Mouse (Mus musculus) stomach, embryonic 16.5 days (tissue): ENCODE results near the gene Tmem182. TPM values are rescaled to one million over a fixed set of nuclear protein-coding genes. Genes with fewer than 3 reads are reported as not detected.

ENCODE experiments used
- ATAC-seq: fragments of 200-750 bp; cut with Nextera tagmentation; 2 replicates; pipeline ENCODE4 v1.8.0; 2017; ENCODE audit warnings: moderate number of reproducible peaks, moderate TSS enrichment; ENCODE audit not compliant: insufficient read depth, low FRiP score
- H3K27ac ChIP-seq: fragments of 300-500 bp; sonication (generic); 2 replicates; pipeline ENCODE4 v1.5.1; 2014; ENCODE audit warnings: low read length
- H3K27me3 ChIP-seq: fragments of 300-500 bp; sonication (generic); 2 replicates; pipeline ENCODE4 v1.6.1; 2014; ENCODE audit warnings: low read length, control low read depth, mixed read lengths; ENCODE audit not compliant: control insufficient read depth, insufficient read depth
- H3K36me3 ChIP-seq: fragments of 300-500 bp; sonication (generic); 2 replicates; pipeline ENCODE4 v1.6.1; 2014; ENCODE audit warnings: low read length; ENCODE audit not compliant: control insufficient read depth, insufficient read depth
- H3K4me1 ChIP-seq: fragments of 300-500 bp; sonication (generic); 2 replicates; pipeline ENCODE4 v1.6.1; 2014; ENCODE audit warnings: low read length, control low read depth, mixed read lengths; ENCODE audit not compliant: control insufficient read depth, insufficient read depth
- H3K4me2 ChIP-seq: fragments of 300-500 bp; sonication (generic); 2 replicates; pipeline ENCODE4 v1.6.1; 2014; ENCODE audit warnings: low read depth, low read length, mixed read lengths
- H3K4me3 ChIP-seq: fragments of 300-500 bp; sonication (generic); replicated peaks from 2 replicates; pipeline ENCODE4 v1.5.1; 2014; ENCODE audit warnings: mild to moderate bottlenecking, low read length
- H3K9ac ChIP-seq: fragments of 300-500 bp; sonication (generic); 2 replicates; pipeline ENCODE4 v1.6.1; 2014; ENCODE audit warnings: low read length
- H3K9me3 ChIP-seq: fragments of 300-500 bp; sonication (generic); replicated peaks from 2 replicates; pipeline ENCODE4 v1.6.1; 2016; ENCODE audit warnings: low read length, control low read depth; ENCODE audit not compliant: control insufficient read depth
- WGBS: fragments of 180-500 bp; shearing (Covaris S2); extraction: QIAGEN DNeasy Blood & Tissue Kit; methylation state at CpG from one replicate; pipeline ENCODE4 v1.1.7; 2014; 5-methylcytosine and 5-hydroxymethylcytosine counted together
- polyA plus RNA-seq: library from polyadenylated mRNA; unstranded; fragments of >200 nt; fragmentation: Nextera tagmentation; extraction: Ambion mirVana; gene quantifications from 2 replicates; pipeline ENCODE4 v1.2.1, GENCODE M21; 2015

The Tmem182 gene
- polyA plus RNA-seq, 1 experiment from 2014 or later: 4.3 TPM

GRCm38 (mm10) chr1:40790324-40791141 is 14.9 kb upstream of the Tmem182 start, which contains the start of gene Mfsd9:
Gene Mfsd9, minus strand, starts transcription at chr1:40790687.
- Histone ChIP-seq H3K9me3 (no peaks in the 10 kb centered on the region), H3K4me1 (no peaks in the 10 kb centered on the region), H3K4me3 (peak within 1 kb of the TSS; percentile 59), H3K4me2 (peak within 1 kb of the TSS; percentile 75), H3K27ac (no peak within 1 kb of the TSS), H3K36me3 (no peaks in the 10 kb centered on the region), H3K27me3 (no peaks in the 10 kb centered on the region), H3K9ac (peak within 1 kb of the TSS; percentile 74)
- peak; percentile 93 for ATAC-seq
- 5% methylated on average over 38 of the region's 38 CpGs for WGBS

- Histone ChIP-seq H3K9ac (no peak overlapping the region), H3K4me3 (no peak overlapping the region), H3K36me3 (no peaks in the 10 kb centered on the region), H3K4me2 (no peak overlapping the region), H3K4me1 (no peaks in the 10 kb centered on the region), H3K27ac (no peak overlapping the region), H3K9me3 (no peaks in the 10 kb centered on the region), H3K27me3 (no peaks in the 10 kb centered on the region)
- ATAC-seq: no peak
- 87% methylated on average over 1 of the region's 1 CpGs for WGBS
Measured at GRCm38 (mm10) chr1:40795508-40795907, 9.9 kb upstream of the Tmem182 start.

GRCm38 (mm10) chr1:40797348-40797747 is 8.1 kb upstream of the Tmem182 start:
- no peak overlapping the region for H3K4me2 ChIP-seq
- no peak overlapping the region for H3K4me3 ChIP-seq
- no peaks in the 10 kb centered on the region for H3K4me1 ChIP-seq
- H3K27me3 ChIP-seq: no peaks in the 10 kb centered on the region
- WGBS: 13% methylated on average over 5 of the region's 5 CpGs
- H3K9me3 ChIP-seq: no peaks in the 10 kb centered on the region
- H3K27ac ChIP-seq: no peak overlapping the region
- ATAC-seq: no peak
- no peak overlapping the region for H3K9ac ChIP-seq
- no peaks in the 10 kb centered on the region for H3K36me3 ChIP-seq

- no peak overlapping the region for H3K27ac ChIP-seq
- H3K9ac ChIP-seq: no peak overlapping the region
- no peaks in the 10 kb centered on the region for H3K36me3 ChIP-seq
- ATAC-seq: no peak
- no peaks in the 10 kb centered on the region for H3K9me3 ChIP-seq
- H3K27me3 ChIP-seq: no peaks in the 10 kb centered on the region
- H3K4me2 ChIP-seq: no peak overlapping the region
- no peak overlapping the region for H3K4me3 ChIP-seq
- 87% methylated on average over 8 of the region's 8 CpGs for WGBS
- no peaks in the 10 kb centered on the region for H3K4me1 ChIP-seq
Measured at GRCm38 (mm10) chr1:40799121-40799520, 6.3 kb upstream of the Tmem182 start.

GRCm38 (mm10) chr1:40800908-40801307 is 4.5 kb upstream of the Tmem182 start:
- no peaks in the 10 kb centered on the region for H3K36me3 ChIP-seq
- H3K4me2 ChIP-seq: no peak overlapping the region
- 82% methylated on average over 5 of the region's 5 CpGs for WGBS
- no peak for ATAC-seq
- H3K9ac ChIP-seq: no peak overlapping the region
- H3K4me3 ChIP-seq: no peak overlapping the region
- no peaks in the 10 kb centered on the region for H3K4me1 ChIP-seq
- no peaks in the 10 kb centered on the region for H3K27me3 ChIP-seq
- H3K9me3 ChIP-seq: no peaks in the 10 kb centered on the region
- H3K27ac ChIP-seq: no peak overlapping the region

GRCm38 (mm10) chr1:40802759-40803158 is 2.6 kb upstream of the Tmem182 start:
- Histone ChIP-seq H3K27me3 (no peaks in the 10 kb centered on the region), H3K4me3 (no peak overlapping the region), H3K9me3 (no peaks in the 10 kb centered on the region), H3K4me1 (no peaks in the 10 kb centered on the region), H3K36me3 (no peaks in the 10 kb centered on the region), H3K27ac (no peak overlapping the region), H3K4me2 (no peak overlapping the region), H3K9ac (no peak overlapping the region)
- no peak for ATAC-seq
- WGBS: 20% methylated on average over 3 of the region's 3 CpGs

- no peak overlapping the region for H3K4me3 ChIP-seq
Measured at GRCm38 (mm10) chr1:40804118-40804517, 1.3 kb upstream of the Tmem182 start.

GRCm38 (mm10) chr1:40805891-40806290 is 490 bp downstream of the Tmem182 start:
- H3K9ac ChIP-seq: no peak overlapping the region

More at GRCm38 (mm10) chr1:40804118-40804517, 1.3 kb upstream of the Tmem182 start:
- Histone ChIP-seq H3K4me1 (no peaks in the 10 kb centered on the region), H3K9me3 (no peaks in the 10 kb centered on the region), H3K9ac (no peak overlapping the region), H3K4me2 (no peak overlapping the region), H3K36me3 (no peaks in the 10 kb centered on the region), H3K27me3 (no peaks in the 10 kb centered on the region), H3K27ac (no peak overlapping the region)
- no peak for ATAC-seq
- 87% methylated on average over 12 of the region's 12 CpGs for WGBS

GRCm38 (mm10) chr1:40808643-40809042 is 3.2 kb downstream of the Tmem182 start:
- Histone ChIP-seq H3K36me3 (no peaks in the 10 kb centered on the region), H3K4me3 (no peak overlapping the region), H3K27ac (no peak overlapping the region), H3K27me3 (no peaks in the 10 kb centered on the region), H3K9me3 (no peaks in the 10 kb centered on the region), H3K9ac (no peak overlapping the region), H3K4me2 (no peak overlapping the region), H3K4me1 (no peaks in the 10 kb centered on the region)
- no peak for ATAC-seq
- WGBS: 80% methylated on average over 3 of the region's 3 CpGs

More at GRCm38 (mm10) chr1:40805891-40806290, 490 bp downstream of the Tmem182 start:
- no peaks in the 10 kb centered on the region for H3K36me3 ChIP-seq
- no peak for ATAC-seq
- WGBS: 86% methylated on average over 11 of the region's 11 CpGs
- H3K9me3 ChIP-seq: no peaks in the 10 kb centered on the region
- no peak overlapping the region for H3K27ac ChIP-seq
- no peak overlapping the region for H3K4me2 ChIP-seq
- no peak overlapping the region for H3K4me3 ChIP-seq
- H3K27me3 ChIP-seq: no peaks in the 10 kb centered on the region
- H3K4me1 ChIP-seq: no peaks in the 10 kb centered on the region
